Comparison of ENCODE assay signal across 8 mouse cellular contexts in the genomic region with DNA sequence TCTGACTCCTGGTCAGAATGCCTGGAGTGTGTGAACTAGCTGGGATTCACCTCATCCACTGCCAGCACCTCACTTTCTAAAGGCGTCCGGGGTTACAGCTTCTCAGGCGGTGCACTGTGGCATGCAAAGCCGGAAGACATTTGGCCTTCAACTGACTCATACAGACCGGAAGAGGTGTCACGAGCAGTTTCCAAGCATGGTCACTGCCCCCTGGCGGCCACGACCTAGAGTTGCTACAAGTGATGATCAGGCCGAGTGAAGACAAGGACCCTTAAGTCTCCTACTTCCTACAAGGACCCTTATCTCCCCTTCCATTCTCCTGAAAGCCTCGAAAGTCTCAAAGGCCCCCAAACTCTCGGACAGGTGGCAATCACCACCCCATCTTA. TPM values are rescaled to one million over a fixed set of nuclear protein-coding genes. Genes with fewer than 3 reads are reported as not detected.
DNase-seq lines count a peak whose midpoint lies in the region; ATAC-seq and TF ChIP-seq lines count a peak whose summit lies in the region.

No protein-coding gene starts in this region.

- peak overlapping the region; percentile 75 for H3K9ac ChIP-seq in hindbrain, postnatal 0 days (replicated peaks; ENCODE audit: low read length)

- H3K9me3 ChIP-seq in hindbrain, postnatal 0 days (ENCODE audit: low read length) = no peaks in the 10 kb centered on the region

- H3K4me3 ChIP-seq in gastrocnemius, adult 2 months = peak overlapping the region; percentile 72
- peak overlapping the region; percentile 77 for H3K4me3 ChIP-seq in hindbrain, postnatal 0 days (ENCODE audit: low read length)
- H3K4me3 ChIP-seq in left cerebral cortex, adult 2 months = peak overlapping the region; percentile 55
- H3K4me3 ChIP-seq in macrophage (ENCODE audit: inconsistent target) = peak overlapping the region; percentile 85

- H3K27ac ChIP-seq in gastrocnemius, adult 2 months = peak overlapping the region; percentile 96
- peak overlapping the region; percentile 94 for H3K27ac ChIP-seq in hindbrain, postnatal 0 days
- H3K27ac ChIP-seq in left cerebral cortex, adult 2 months = peak overlapping the region; percentile 96
- H3K27ac ChIP-seq in macrophage = peak overlapping the region; percentile 90

- 2% methylated on average over 11 of the region's 11 CpGs for WGBS in hindbrain, postnatal 0 days
- 0% methylated on average over 11 of the region's 11 CpGs for WGBS in macrophage (ENCODE audit: missing documents)

- H3K36me3 ChIP-seq in hindbrain, postnatal 0 days (ENCODE audit: insufficient read depth, low read length) = peaks cover 20% of the 10 kb centered on the region
- H3K36me3 ChIP-seq in macrophage (ENCODE audit: inconsistent target) = peaks cover 9% of the 10 kb centered on the region; the same call in 1 of the 2 replicates

- peaks cover 8% of the 10 kb centered on the region for H3K4me1 ChIP-seq in hindbrain, postnatal 0 days (ENCODE audit: insufficient read depth, low read length)

- peaks cover 50% of the 10 kb centered on the region for H3K79me2 ChIP-seq in macrophage (ENCODE audit: inconsistent target)

- peak; percentile 87 for ATAC-seq in common myeloid progenitor, adult 5-6 weeks (replicated peaks; ENCODE audit: low read depth, poor library complexity, severe bottlenecking)
- peak; percentile 83 for ATAC-seq in hindbrain, postnatal 0 days

- peak overlapping the region; percentile 96 for H3K4me2 ChIP-seq in hindbrain, postnatal 0 days (ENCODE audit: low read depth, low read length)

- no peaks in the 10 kb centered on the region for H3K27me3 ChIP-seq in hindbrain, postnatal 0 days (ENCODE audit: insufficient read depth, low read length)

- DNase-seq in ZHBTc4 (ENCODE audit: low read depth, low spot score) = peak; percentile 96
- peak; percentile 89 for DNase-seq in gastrocnemius, adult 2 months
- DNase-seq in hindbrain, postnatal 0 days (ENCODE audit: low spot score) = peak; percentile 93
- DNase-seq in left cerebral cortex, adult 2 months (ENCODE audit: extremely low spot score in 1 of 2, low spot score in 2 of 2) = peak; percentile 79
- peak; percentile 73 for DNase-seq in retina, postnatal 7 days (ENCODE audit: low read depth, low spot score)
- peak; percentile 79 for DNase-seq in urinary bladder, postnatal 14 days (ENCODE audit: low spot score)

- TF ChIP-seq CTCF in gastrocnemius, adult 2 months (IDR thresholded peaks at IDR 0.05) = peak; percentile 93
- TF ChIP-seq CTCF in hindbrain, postnatal 0 days (IDR thresholded peaks at IDR 0.05; ENCODE audit: low read depth) = peak; percentile 96
- TF ChIP-seq CTCF in left cerebral cortex, adult 2 months (IDR thresholded peaks at IDR 0.05) = peak; percentile 86

- intact Hi-C loops in gastrocnemius, adult 2 months (cut with DNase I) = loop anchor here (5.0 kb wide), 1 partner anchor 169 kb away; no protein-coding TSS in a partner anchor
- intact Hi-C loops in left cerebral cortex, adult 2 months (cut with DNase I) = loop anchor here (1.0 to 5.0 kb wide), 2 partner anchors 61 to 189 kb away; a partner anchor contains a TSS

RNA-seq across cellular contexts. Expression of a gene that starts 3.7 kb away (rescaled TPM):
- 50.7 and 75.4 TPM in 2 replicates for total RNA-seq in common myeloid progenitor, adult 5-6 weeks (2017)
- total RNA-seq in gastrocnemius, adult 2 months (2021) = 10 to 100 TPM; 26.1 to 29.1 TPM
- 49.9 and 58.2 TPM in 2 replicates for total RNA-seq in hindbrain, postnatal 0 days (2014; rRNA removed)
- polyA plus RNA-seq in hindbrain, postnatal 0 days (2015; fragmentation: Nextera tagmentation; extraction: Ambion mirVana) = 36.5 and 38.1 TPM in 2 replicates
- 10 to 100 TPM; 57.7 to 71.1 TPM for total RNA-seq in left cerebral cortex, adult 2 months (2021)
- 100 to 1,000 TPM; 122 to 491 (median 295) TPM for total RNA-seq in macrophage (2018; cell fraction: chromatin; rRNA removed)
- 10 to 100 TPM; 23.5 to 49.1 (median 30.0) TPM for total RNA-seq in macrophage (2018; cell fraction: cytosol; rRNA removed)
- total RNA-seq in macrophage (2018; cell fraction: nucleus; rRNA removed) = 100 to 1,000 TPM in 21 of 26 experiments, 10 to 100 TPM in 5; 82.3 to 303 (median 162) TPM
- 32.9 to 57.2 TPM (median 33.9 TPM) in 3 replicates for polyA plus RNA-seq in macrophage (2018)

RNA-seq across cellular contexts. Expression of a gene that starts 10.7 kb away (rescaled TPM):
- total RNA-seq in common myeloid progenitor, adult 5-6 weeks (2017) = 79.0 and 94.9 TPM in 2 replicates
- 10 to 100 TPM; 31.1 to 36.5 TPM for total RNA-seq in gastrocnemius, adult 2 months (2021)
- 29.9 and 32.3 TPM in 2 replicates for total RNA-seq in hindbrain, postnatal 0 days (2014; rRNA removed)
- polyA plus RNA-seq in hindbrain, postnatal 0 days (2015; fragmentation: Nextera tagmentation; extraction: Ambion mirVana) = 39.8 and 42.4 TPM in 2 replicates
- 10 to 100 TPM; 54.4 to 57.4 TPM for total RNA-seq in left cerebral cortex, adult 2 months (2021)
- 100 to 1,000 TPM in 2 of 26 experiments, 10 to 100 TPM in 24; 38.7 to 108 (median 60.6) TPM for total RNA-seq in macrophage (2018; cell fraction: chromatin; rRNA removed)
- total RNA-seq in macrophage (2018; cell fraction: cytosol; rRNA removed) = 10 to 100 TPM; 28.1 to 46.4 (median 36.0) TPM
- total RNA-seq in macrophage (2018; cell fraction: nucleus; rRNA removed) = 10 to 100 TPM; 31.5 to 58.8 (median 42.5) TPM
- 34.2 to 55.4 TPM (median 34.6 TPM) in 3 replicates for polyA plus RNA-seq in macrophage (2018)

RNA-seq across cellular contexts. Expression of a gene that starts 11.6 kb away (rescaled TPM):
- total RNA-seq in common myeloid progenitor, adult 5-6 weeks (2017) = 16.3 and 26.4 TPM in 2 replicates
- 10 to 100 TPM; 17.6 to 20.3 TPM for total RNA-seq in gastrocnemius, adult 2 months (2021)
- total RNA-seq in hindbrain, postnatal 0 days (2014; rRNA removed) = 66.2 and 75.8 TPM in 2 replicates
- polyA plus RNA-seq in hindbrain, postnatal 0 days (2015; fragmentation: Nextera tagmentation; extraction: Ambion mirVana) = 70.3 and 74.6 TPM in 2 replicates
- 10 to 100 TPM; 83.1 to 93.8 TPM for total RNA-seq in left cerebral cortex, adult 2 months (2021)
- 100 to 1,000 TPM in 4 of 26 experiments, 10 to 100 TPM in 22; 19.9 to 129 (median 61.5) TPM for total RNA-seq in macrophage (2018; cell fraction: chromatin; rRNA removed)
- total RNA-seq in macrophage (2018; cell fraction: cytosol; rRNA removed) = 10 to 100 TPM in 10 of 26 experiments, 1 to 10 TPM in 16; 4.3 to 17.0 (median 9.1) TPM
- 10 to 100 TPM in 25 of 26 experiments, 1 to 10 TPM in 1; 9.3 to 85.8 (median 32.2) TPM for total RNA-seq in macrophage (2018; cell fraction: nucleus; rRNA removed)
- polyA plus RNA-seq in macrophage (2018) = 6.0 to 12.6 TPM (median 6.7 TPM) in 3 replicates

RNA-seq across cellular contexts. Expression of a gene that starts 18.0 kb away (rescaled TPM):
- total RNA-seq in common myeloid progenitor, adult 5-6 weeks (2017) = 0.87 and 1.8 TPM in 2 replicates
- 1 to 10 TPM; 1.5 to 1.7 TPM for total RNA-seq in gastrocnemius, adult 2 months (2021)
- 110 and 144 TPM in 2 replicates for total RNA-seq in hindbrain, postnatal 0 days (2014; rRNA removed)
- polyA plus RNA-seq in hindbrain, postnatal 0 days (2015; fragmentation: Nextera tagmentation; extraction: Ambion mirVana) = 124 and 138 TPM in 2 replicates
- total RNA-seq in left cerebral cortex, adult 2 months (2021) = 10 to 100 TPM; 21.5 to 22.0 TPM
- 1 to 10 TPM in 19 of 26 experiments, under 1 TPM in 3, not detected in 4; 0.37 to 8.2 (median 1.9) TPM for total RNA-seq in macrophage (2018; cell fraction: chromatin; rRNA removed)
- total RNA-seq in macrophage (2018; cell fraction: cytosol; rRNA removed) = 1 to 10 TPM; 2.0 to 5.1 (median 4.0) TPM
- total RNA-seq in macrophage (2018; cell fraction: nucleus; rRNA removed) = 1 to 10 TPM in 21 of 26 experiments, under 1 TPM in 5; 0.30 to 6.7 (median 2.1) TPM
- polyA plus RNA-seq in macrophage (2018) = 2.1 to 3.8 TPM (median 2.8 TPM) in 3 replicates

Comparison
In these comparisons a context has a peak if more than half of its experiments do, and no peak if none do; other contexts are left out.
1. Peak in every context shown above with its lines: DNase-seq, ATAC-seq, H3K4me3 ChIP-seq and H3K27ac ChIP-seq.